Mouse (Mus musculus) heart, adult 2 months (tissue): ENCODE results near the gene Gpr55.

ENCODE experiments used
- CTCF ChIP-seq: fragments of 200-600 bp; IDR thresholded peaks from 2 replicates; pipeline ENCODE4 v1.8.1; 2022; ENCODE audit warnings: antibody characterized with exemption, mild to moderate bottlenecking, moderate library complexity
- EP300 ChIP-seq: fragments of 200-500 bp; IDR thresholded peaks from 2 replicates; pipeline ENCODE4 v1.6.1; 2011; ENCODE audit warnings: low read depth, low read length, control low read depth; ENCODE audit not compliant: insufficient read depth
- POLR2A ChIP-seq: fragments of 200-500 bp; IDR thresholded peaks from 2 replicates; pipeline ENCODE4 v1.6.1; 2011; ENCODE audit warnings: mild to moderate bottlenecking, low read depth, low read length, control low read depth; ENCODE audit not compliant: insufficient read depth

GRCm38 (mm10) chr1:85929406-85929805 is 31.4 kb downstream of the Gpr55 start:
- TF ChIP-seq POLR2A, result no peak
- TF ChIP-seq CTCF, result no peak
- TF ChIP-seq EP300, result no peak
